Comparison of ENCODE assay signal across 8 mouse cellular contexts in genomic region chr8:3221960-3222635, GRCm38 (mm10). TPM values are rescaled to one million over a fixed set of nuclear protein-coding genes. Genes with fewer than 3 reads are reported as not detected.
DNase-seq lines count a peak whose midpoint lies in the region; ATAC-seq lines count a peak whose summit lies in the region.

No protein-coding gene starts in this region.

- DNase-seq in heart, embryonic 10.5 days (ENCODE audit: low spot score): no peak
- no peak for DNase-seq in heart, adult 8-10 months (ENCODE audit: low spot score)
- DNase-seq in ZHBTc4 (ENCODE audit: low read depth, low spot score): peak; percentile 4
- no peak for DNase-seq in hindbrain, embryonic 14.5 days (ENCODE audit: low spot score)
- no peak for DNase-seq in spleen, adult 12 weeks (ENCODE audit: low spot score)
- DNase-seq in ovary, postnatal 36 days (ENCODE audit: low spot score): no peak

- H3K4me1 ChIP-seq in heart, embryonic 10.5 days: peaks cover 14% of the 10 kb centered on the region
- H3K4me1 ChIP-seq in hindbrain, embryonic 14.5 days (replicated peaks; ENCODE audit: control insufficient read depth, insufficient read depth, low read length): peaks cover 12% of the 10 kb centered on the region
- peaks cover 27% of the 10 kb centered on the region for H3K4me1 ChIP-seq in midbrain, embryonic 13.5 days (replicated peaks)

- ATAC-seq in hindbrain, embryonic 14.5 days (ENCODE audit: low FRiP score): no peak
- ATAC-seq in midbrain, embryonic 13.5 days: no peak
- no peak for ATAC-seq in cerebellum, adult (ENCODE audit: insufficient number of reproducible peaks, low FRiP score, low TSS enrichment)

- H3K36me3 ChIP-seq in heart, embryonic 10.5 days: no peaks in the 10 kb centered on the region
- no peaks in the 10 kb centered on the region for H3K36me3 ChIP-seq in hindbrain, embryonic 14.5 days (replicated peaks; ENCODE audit: control insufficient read depth, insufficient read depth)
- no peaks in the 10 kb centered on the region for H3K36me3 ChIP-seq in midbrain, embryonic 13.5 days

- H3K27me3 ChIP-seq in heart, embryonic 10.5 days (ENCODE audit: insufficient read depth, poor library complexity, severe bottlenecking): no peaks in the 10 kb centered on the region
- no peaks in the 10 kb centered on the region for H3K27me3 ChIP-seq in hindbrain, embryonic 14.5 days (ENCODE audit: control insufficient read depth, insufficient read depth, low read length)
- H3K27me3 ChIP-seq in midbrain, embryonic 13.5 days: no peaks in the 10 kb centered on the region

- WGBS in heart, embryonic 10.5 days: 65% methylated on average over 6 of the region's 6 CpGs
- WGBS in hindbrain, embryonic 14.5 days: 66% methylated on average over 6 of the region's 6 CpGs
- WGBS in midbrain, embryonic 13.5 days: 73% methylated on average over 6 of the region's 6 CpGs

- peak overlapping the region; percentile 57 for H3K4me2 ChIP-seq in hindbrain, embryonic 14.5 days (replicated peaks)
- peak overlapping the region; percentile 72 for H3K4me2 ChIP-seq in midbrain, embryonic 13.5 days (replicated peaks)

- peak overlapping the region; percentile 70 for H3K9ac ChIP-seq in hindbrain, embryonic 14.5 days
- peak overlapping the region; percentile 84 for H3K9ac ChIP-seq in midbrain, embryonic 13.5 days (replicated peaks)

- no peaks in the 10 kb centered on the region for H3K9me3 ChIP-seq in heart, embryonic 10.5 days
- no peaks in the 10 kb centered on the region for H3K9me3 ChIP-seq in hindbrain, embryonic 14.5 days (ENCODE audit: control insufficient read depth, low read length)
- H3K9me3 ChIP-seq in midbrain, embryonic 13.5 days: no peaks in the 10 kb centered on the region

- peak overlapping the region; percentile 61 for H3K4me3 ChIP-seq in heart, embryonic 10.5 days
- peak overlapping the region; percentile 47 for H3K4me3 ChIP-seq in hindbrain, embryonic 14.5 days (replicated peaks; ENCODE audit: low read length)
- peak overlapping the region; percentile 63 for H3K4me3 ChIP-seq in midbrain, embryonic 13.5 days (replicated peaks)

- peak overlapping the region; percentile 87 for H3K27ac ChIP-seq in heart, embryonic 10.5 days
- H3K27ac ChIP-seq in hindbrain, embryonic 14.5 days: peak overlapping the region; percentile 89
- peak overlapping the region; percentile 94 for H3K27ac ChIP-seq in midbrain, embryonic 13.5 days

RNA-seq across cellular contexts. Expression of gene Insr, which starts 57.3 kb away (rescaled TPM):
- 34.1 and 34.3 TPM in 2 replicates for polyA plus RNA-seq in heart, embryonic 10.5 days (2016; fragmentation: Nextera tagmentation; extraction: Ambion mirVana)
- total RNA-seq in heart, adult 8-10 months (2022): 100 to 1,000 TPM; 117 to 175 (median 143) TPM
- polyA plus RNA-seq in hindbrain, embryonic 14.5 days (2014; fragmentation: Nextera tagmentation; extraction: Ambion mirVana): 49.7 and 54.2 TPM in 2 replicates
- 53.9 and 58.6 TPM in 2 replicates for polyA plus RNA-seq in midbrain, embryonic 13.5 days (2015; fragmentation: Nextera tagmentation; extraction: Ambion mirVana)
